Mouse (Mus musculus): ENCODE data around the gene A530084C06Rik.

DNA sequence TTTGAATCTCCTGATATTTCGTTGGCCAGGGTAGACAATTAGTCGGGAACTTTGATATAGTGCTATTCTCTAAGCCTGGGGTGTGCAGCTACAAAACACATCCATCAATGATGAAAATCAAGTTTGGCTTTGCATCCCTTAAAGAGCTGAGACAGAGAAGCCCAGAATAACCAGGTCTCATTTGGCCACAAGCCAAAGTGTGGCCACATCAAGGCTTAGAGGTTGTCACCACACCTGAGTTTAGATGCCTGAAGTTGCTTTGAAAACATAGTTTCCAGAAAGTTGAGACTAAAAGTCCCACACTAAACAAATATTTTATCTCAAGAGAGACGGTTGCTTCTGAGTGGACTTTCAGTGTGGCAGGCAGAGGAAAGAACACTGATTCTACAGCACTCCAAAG, 11.9 kb downstream of the A530084C06Rik start:
- no peak for TF ChIP-seq CTCF (IDR thresholded peaks at IDR 0.05; ENCODE audit: borderline replicate concordance, control insufficient read depth, extremely low read depth, insufficient read depth, low read length, poor library complexity)
- TF ChIP-seq POLR2A (IDR thresholded peaks at IDR 0.05; ENCODE audit: control insufficient read depth, extremely low read depth, insufficient read depth, low read length, poor library complexity) = no peak
